Mouse (Mus musculus) embryonic facial prominence, embryonic 14.5 days (tissue): Measurements from ENCODE around the gene Foxo3. TPM values are rescaled to one million over a fixed set of nuclear protein-coding genes. Genes with fewer than 3 reads are reported as not detected.

Source experiments
- ATAC-seq: fragments of 200-750 bp; cut with Nextera tagmentation; 2 replicates; pipeline ENCODE4 v1.8.0; 2017; ENCODE audit warnings: low read depth, moderate number of reproducible peaks, moderate TSS enrichment
- DNase-seq: peaks from one replicate; pipeline ENCODE4 v3.0.0-alpha.2; 2015; ENCODE audit warnings: low spot score
- H3K27ac ChIP-seq: fragments of 300-500 bp; sonication (generic); replicated peaks from 2 replicates; pipeline ENCODE4 v1.5.1; 2014; ENCODE audit warnings: low read depth, mild to moderate bottlenecking, low read length, moderate library complexity
- H3K27me3 ChIP-seq: fragments of 300-500 bp; sonication (generic); replicated peaks from 2 replicates; pipeline ENCODE4 v1.6.1; 2014; ENCODE audit warnings: low read length; ENCODE audit not compliant: control insufficient read depth, insufficient read depth
- H3K36me3 ChIP-seq: fragments of 300-500 bp; sonication (generic); 2 replicates; pipeline ENCODE4 v1.6.1; 2014; ENCODE audit warnings: low read length, mixed read lengths; ENCODE audit not compliant: control insufficient read depth, insufficient read depth
- H3K4me1 ChIP-seq: fragments of 300-500 bp; sonication (generic); 2 replicates; pipeline ENCODE4 v1.6.1; 2014; ENCODE audit warnings: antibody characterized with exemption, low read length; ENCODE audit not compliant: control insufficient read depth, insufficient read depth
- H3K4me2 ChIP-seq: fragments of 300-500 bp; sonication (generic); 2 replicates; pipeline ENCODE4 v1.6.1; 2014; ENCODE audit warnings: low read depth, mild to moderate bottlenecking, low read length, moderate library complexity, mixed read lengths
- H3K4me3 ChIP-seq: fragments of 300-500 bp; sonication (generic); 2 replicates; pipeline ENCODE4 v1.5.1; 2014; ENCODE audit warnings: low read depth, mild to moderate bottlenecking, low read length
- H3K9ac ChIP-seq: fragments of 300-500 bp; sonication (generic); 2 replicates; pipeline ENCODE4 v1.6.1; 2014; ENCODE audit warnings: low read depth, mild to moderate bottlenecking, low read length, moderate library complexity, mixed read lengths
- H3K9me3 ChIP-seq: fragments of 300-500 bp; sonication (generic); 2 replicates; pipeline ENCODE4 v1.6.1; 2016; ENCODE audit warnings: low read length; ENCODE audit not compliant: control insufficient read depth
- WGBS: fragments of 180-500 bp; shearing (Covaris S2); extraction: QIAGEN DNeasy Blood & Tissue Kit; methylation state at CpG from one replicate; pipeline ENCODE4 v1.1.7; 2014; 5-methylcytosine and 5-hydroxymethylcytosine counted together
- polyA plus RNA-seq: library from polyadenylated mRNA; unstranded; fragments of >200 nt; fragmentation: Nextera tagmentation; extraction: Ambion mirVana; gene quantifications from 2 replicates; pipeline ENCODE4 v1.2.1, GENCODE M21; 2014

Gene Foxo3
- polyA plus RNA-seq, 1 experiment from 2014 or later, result 12.3 TPM

DNA sequence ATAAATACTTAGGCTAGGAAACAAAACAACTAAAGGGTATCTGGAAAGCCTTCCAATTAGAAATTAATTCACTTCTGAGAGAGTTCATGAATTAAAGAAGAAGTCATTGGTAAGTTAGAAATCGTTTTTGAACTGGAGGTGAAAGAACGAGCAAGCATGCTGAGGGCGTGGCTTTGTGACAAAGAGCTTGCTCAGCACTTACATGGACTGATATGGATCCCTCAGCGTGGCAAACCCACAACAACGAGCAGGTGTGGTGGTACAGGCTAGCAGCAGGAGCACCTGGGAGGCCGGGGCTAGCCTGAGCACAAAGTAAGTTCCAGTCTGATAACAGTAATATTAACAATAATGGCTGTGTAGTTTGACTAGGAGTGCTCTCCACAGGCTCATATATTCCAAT lies 41.2 kb downstream of the Foxo3 start:
- Histone ChIP-seq H3K27me3 (no peaks in the 10 kb centered on the region), H3K4me2 (no peak overlapping the region), H3K4me1 (peaks cover 15% of the 10 kb centered on the region), H3K4me3 (no peak overlapping the region), H3K27ac (no peak overlapping the region), H3K9ac (no peak overlapping the region), H3K36me3 (0 out of 2 replicates have a peak, but pooled peaks cover 3% of the 10 kb centered on the region), H3K9me3 (no peaks in the 10 kb centered on the region)
- ATAC-seq (no peak), DNase-seq (no peak)
- WGBS, result 84% methylated on average over 6 of the region's 6 CpGs

DNA sequence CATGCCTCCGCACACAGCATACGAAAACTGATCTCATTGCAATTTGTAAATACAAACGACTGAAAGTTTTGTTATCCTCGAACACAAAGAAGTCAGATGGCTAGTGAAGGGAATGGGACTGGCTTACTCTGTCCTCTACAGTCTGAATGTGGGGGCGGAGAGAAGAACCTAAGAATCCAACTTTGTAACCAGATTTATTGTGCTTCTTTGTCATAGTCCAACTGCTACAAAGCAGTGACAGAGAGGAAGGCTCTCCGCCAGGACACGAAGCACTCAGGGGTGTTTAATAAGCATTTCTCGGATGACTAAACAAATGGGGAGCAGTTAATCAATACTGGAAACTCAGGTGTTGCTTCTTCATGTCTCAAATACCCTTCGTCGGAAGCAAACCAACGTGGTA lies 43.6 kb downstream of the Foxo3 start:
- 82% methylated on average over 11 of the region's 11 CpGs for WGBS
- no peak overlapping the region for H3K9ac ChIP-seq
- no peak overlapping the region for H3K4me2 ChIP-seq
- DNase-seq (no peak), ATAC-seq (no peak)
- H3K27me3 ChIP-seq, result no peaks in the 10 kb centered on the region
- no peak overlapping the region for H3K27ac ChIP-seq
- H3K36me3 ChIP-seq, result 0 out of 2 replicates have a peak, but pooled peaks cover 3% of the 10 kb centered on the region
- H3K4me3 ChIP-seq, result no peak overlapping the region
- peaks cover 23% of the 10 kb centered on the region for H3K4me1 ChIP-seq
- H3K9me3 ChIP-seq, result no peaks in the 10 kb centered on the region

DNA sequence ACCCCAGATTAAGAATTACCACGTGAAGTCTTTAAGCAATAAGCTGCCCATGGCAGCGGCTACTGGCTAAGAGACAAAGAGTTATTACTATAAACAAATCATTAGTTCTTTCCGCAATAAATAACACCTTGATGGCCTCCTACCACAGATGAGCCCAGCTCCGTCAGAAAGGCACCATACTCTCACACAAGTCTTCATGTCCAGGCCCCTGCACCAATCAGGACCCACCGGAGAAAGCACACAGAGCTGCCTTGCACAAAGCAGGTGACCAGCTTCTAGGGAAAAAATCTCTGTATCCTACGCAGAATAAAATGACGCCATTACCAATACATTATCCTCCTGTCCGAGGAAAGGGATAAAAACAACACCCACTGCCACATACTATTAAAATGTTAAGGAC lies 44.7 kb downstream of the Foxo3 start:
- H3K36me3 ChIP-seq, result 0 out of 2 replicates have a peak, but pooled peaks cover 3% of the 10 kb centered on the region
- DNase-seq, result no peak
- H3K27me3 ChIP-seq, result no peaks in the 10 kb centered on the region
- no peak overlapping the region for H3K4me3 ChIP-seq
- peaks cover 27% of the 10 kb centered on the region for H3K4me1 ChIP-seq
- no peaks in the 10 kb centered on the region for H3K9me3 ChIP-seq
- ATAC-seq, result no peak
- H3K9ac ChIP-seq, result no peak overlapping the region
- 76% methylated on average over 8 of the region's 8 CpGs for WGBS
- H3K27ac ChIP-seq, result no peak overlapping the region
- H3K4me2 ChIP-seq, result no peak overlapping the region

DNA sequence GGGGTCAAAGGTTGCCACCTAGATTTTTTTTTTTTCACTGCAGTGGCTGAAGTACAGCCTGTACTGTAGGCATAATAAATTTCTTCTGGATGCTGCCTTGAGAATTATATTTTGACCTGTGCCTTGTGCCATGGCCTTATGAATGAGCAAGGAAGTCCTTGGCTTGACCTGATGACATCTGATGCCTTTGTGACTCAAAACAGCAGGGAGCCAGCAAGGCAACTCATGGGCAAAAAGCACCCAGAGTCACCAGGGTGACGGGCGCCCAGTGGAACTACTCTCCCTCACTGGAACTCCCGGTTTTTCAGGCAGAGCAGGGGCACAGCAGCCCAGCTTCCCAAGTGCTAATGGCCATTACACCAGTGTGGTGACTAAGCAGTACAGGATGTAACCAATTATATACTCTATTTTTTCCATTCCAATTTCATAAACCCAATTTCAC lies 45.4 kb downstream of the Foxo3 start:
- no peaks in the 10 kb centered on the region for H3K27me3 ChIP-seq
- H3K9me3 ChIP-seq, result no peaks in the 10 kb centered on the region
- H3K4me1 ChIP-seq, result peaks cover 27% of the 10 kb centered on the region
- H3K36me3 ChIP-seq, result 0 out of 2 replicates have a peak, but pooled peaks cover 3% of the 10 kb centered on the region
- no peak for ATAC-seq
- no peak overlapping the region for H3K27ac ChIP-seq
- H3K9ac ChIP-seq, result no peak overlapping the region
- no peak overlapping the region for H3K4me2 ChIP-seq
- no peak overlapping the region for H3K4me3 ChIP-seq
- 75% methylated on average over 3 of the region's 3 CpGs for WGBS
- DNase-seq, result no peak

DNA sequence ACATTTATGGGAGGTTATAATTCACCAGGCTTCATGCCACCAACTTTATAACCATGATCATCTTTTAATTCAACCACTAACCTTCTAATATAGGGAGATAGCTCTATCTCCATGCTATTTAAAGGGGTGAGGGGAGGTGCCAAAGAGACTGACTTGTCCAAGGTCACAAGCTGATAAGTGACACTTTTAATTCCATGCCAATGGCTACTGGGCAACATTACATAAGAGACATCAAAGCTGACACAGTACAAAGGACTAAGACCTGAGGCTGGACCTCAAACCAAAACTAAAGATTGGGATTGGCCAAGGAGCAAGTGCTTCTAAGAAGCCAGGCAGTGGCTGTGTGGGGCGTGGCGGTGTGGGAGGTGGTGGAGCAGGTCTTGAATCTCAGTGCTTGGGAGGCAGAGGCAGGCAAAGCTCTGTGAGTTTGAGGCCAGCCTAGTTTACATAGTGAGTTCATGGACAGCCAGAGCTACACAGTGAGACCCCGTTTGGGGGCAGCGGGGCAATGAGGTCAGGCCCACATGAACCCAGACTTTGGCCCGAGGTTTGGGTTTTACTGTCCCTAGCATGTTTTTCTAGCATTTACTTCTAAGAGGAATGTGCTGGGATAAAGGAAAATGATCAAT lies 46.0 kb downstream of the Foxo3 start:
- Histone ChIP-seq H3K4me2 (no peak overlapping the region), H3K27me3 (no peaks in the 10 kb centered on the region), H3K4me1 (peaks cover 27% of the 10 kb centered on the region), H3K9me3 (no peaks in the 10 kb centered on the region), H3K4me3 (no peak overlapping the region), H3K27ac (no peak overlapping the region), H3K9ac (no peak overlapping the region), H3K36me3 (0 out of 2 replicates have a peak, but pooled peaks cover 3% of the 10 kb centered on the region)
- ATAC-seq (no peak), DNase-seq (no peak)
- 89% methylated on average over 5 of the region's 5 CpGs for WGBS

DNA sequence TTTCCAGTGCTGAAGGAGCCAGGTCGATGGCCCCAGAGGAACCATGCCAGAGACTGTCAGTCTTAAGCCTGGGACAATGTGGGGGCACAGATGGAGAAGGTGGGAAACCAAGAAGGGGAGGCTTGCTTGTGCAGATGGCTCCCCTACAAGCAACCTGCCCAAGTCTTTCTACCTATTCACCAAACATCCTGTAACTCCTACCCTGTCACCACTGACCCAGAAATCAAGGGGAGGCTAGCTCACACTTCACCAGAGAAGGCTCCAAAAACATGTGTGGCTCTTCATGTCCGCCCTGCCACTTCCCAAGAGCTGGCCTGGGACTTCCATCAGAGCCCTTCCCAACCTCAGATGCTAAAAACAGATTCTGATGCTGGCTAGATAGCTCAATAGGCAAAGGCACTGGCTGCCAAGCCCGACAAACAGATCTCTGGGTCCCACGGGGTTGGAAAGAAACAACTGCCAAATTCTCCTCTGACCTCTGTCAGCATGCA lies 48.8 kb downstream of the Foxo3 start:
- peaks cover 27% of the 10 kb centered on the region for H3K4me1 ChIP-seq
- H3K9ac ChIP-seq, result no peak overlapping the region
- H3K27me3 ChIP-seq, result no peaks in the 10 kb centered on the region
- no peak overlapping the region for H3K4me2 ChIP-seq
- H3K27ac ChIP-seq, result no peak overlapping the region
- 59% methylated on average over 4 of the region's 4 CpGs for WGBS
- ATAC-seq (no peak), DNase-seq (no peak)
- no peaks in the 10 kb centered on the region for H3K36me3 ChIP-seq
- no peak overlapping the region for H3K4me3 ChIP-seq
- no peaks in the 10 kb centered on the region for H3K9me3 ChIP-seq

DNA sequence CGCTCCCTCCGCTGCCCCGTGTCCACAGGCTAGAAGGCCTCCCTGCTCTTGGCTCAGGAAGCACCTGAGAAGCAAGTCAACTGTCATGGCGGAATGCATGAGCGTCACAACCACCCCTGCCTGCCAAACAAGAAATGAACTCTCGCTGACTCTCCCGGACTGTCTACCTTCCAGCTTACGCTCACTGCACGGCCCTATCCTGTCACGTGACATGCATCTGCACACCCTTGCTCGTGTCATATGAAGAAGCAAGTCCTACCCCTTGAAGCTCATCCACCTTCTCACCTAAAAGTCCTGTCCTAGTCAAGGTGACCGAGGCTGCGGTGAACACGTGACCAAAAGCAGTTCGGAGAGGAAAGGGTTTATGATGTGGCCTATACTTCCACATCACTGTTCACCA lies 50.4 kb downstream of the Foxo3 start:
- DNase-seq, result no peak
- Histone ChIP-seq H3K9ac (no peak overlapping the region), H3K4me1 (peaks cover 17% of the 10 kb centered on the region), H3K27ac (no peak overlapping the region), H3K4me2 (no peak overlapping the region), H3K36me3 (no peaks in the 10 kb centered on the region), H3K27me3 (no peaks in the 10 kb centered on the region), H3K4me3 (no peak overlapping the region), H3K9me3 (no peaks in the 10 kb centered on the region)
- WGBS, result 97% methylated on average over 15 of the region's 15 CpGs
- no peak for ATAC-seq

DNA sequence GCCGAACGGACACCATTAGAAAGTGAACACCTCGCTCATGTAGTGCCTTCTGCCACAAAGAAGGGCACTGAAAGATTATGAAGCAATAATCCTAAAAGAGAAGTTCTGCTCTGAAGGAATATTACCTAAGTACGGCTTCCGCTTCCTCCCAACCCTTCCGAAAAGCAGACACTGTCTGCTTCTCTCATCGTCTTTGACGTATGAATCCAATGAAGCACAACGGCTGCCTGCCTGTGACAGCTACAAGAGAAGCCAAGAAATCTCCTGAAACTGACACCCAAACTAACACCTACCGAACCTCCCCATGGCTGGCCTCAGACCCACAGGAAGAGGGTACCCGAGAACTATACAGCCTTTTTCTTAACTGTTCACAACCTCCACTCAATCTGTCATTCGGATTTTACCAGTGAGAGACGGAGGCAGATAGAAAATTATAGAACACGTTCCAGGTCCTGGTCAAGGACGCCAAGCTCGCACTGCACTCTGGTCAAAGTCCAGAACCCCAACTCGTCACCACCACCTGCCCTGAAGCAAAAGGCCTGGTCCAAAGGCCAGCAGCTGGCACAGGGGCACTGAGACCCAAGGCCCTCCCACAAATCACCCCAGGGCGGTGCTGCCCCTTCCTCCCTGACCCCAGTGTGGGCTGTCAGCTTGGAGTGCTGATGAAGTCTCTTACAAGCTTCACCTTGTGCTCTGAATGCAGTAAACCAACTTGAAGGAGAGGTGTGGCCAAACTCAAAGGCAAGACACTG lies 51.2 kb downstream of the Foxo3 start:
- WGBS, result 71% methylated on average over 18 of the region's 18 CpGs
- DNase-seq (no peak), ATAC-seq (no peak)
- Histone ChIP-seq H3K9ac (no peak overlapping the region), H3K4me3 (no peak overlapping the region), H3K27ac (no peak overlapping the region), H3K4me2 (no peak overlapping the region), H3K36me3 (no peaks in the 10 kb centered on the region), H3K4me1 (peaks cover 17% of the 10 kb centered on the region), H3K27me3 (no peaks in the 10 kb centered on the region), H3K9me3 (no peaks in the 10 kb centered on the region)
